In genomic region chr1:93217530-93217929, GRCm38 (mm10) we compare ENCODE assay signal across 23 mouse cellular contexts. TPM values are rescaled to one million over a fixed set of nuclear protein-coding genes. Genes with fewer than 3 reads are reported as not detected.
DNase-seq lines count a peak whose midpoint lies in the region; ATAC-seq and TF ChIP-seq lines count a peak whose summit lies in the region.
"Had no signal": no experiment of that assay in that cellular context is flagged by ENCODE, and none has a peak within 500 bp of the region (broad histone marks: within the 10 kb centered on the region; RNA-seq: fewer than 3 reads in every experiment).

No protein-coding gene starts in this region.

- DNase-seq in limb, embryonic 11.5 days (ENCODE audit: low spot score) = no peak
- DNase-seq in left cerebral cortex, postnatal 36 days (ENCODE audit: low spot score in 2 of 2) = no peak
- no peak for DNase-seq in kidney, postnatal 36 days
- DNase-seq: adrenal gland, postnatal 36 days; cerebellum, adult 18-20 months; cerebellum, postnatal 25 days; lung, adult 2 months; midbrain, embryonic 14.5 days; thymus, adult 2 months had no signal

- no peak overlapping the region for H3K4me3 ChIP-seq in heart, embryonic 15.5 days
- H3K4me3 ChIP-seq in heart, embryonic 12.5 days = no peak overlapping the region
- no peak overlapping the region for H3K4me3 ChIP-seq in hindbrain, embryonic 13.5 days
- H3K4me3 ChIP-seq in hindbrain, embryonic 16.5 days (ENCODE audit: low read length) = no peak overlapping the region
- H3K4me3 ChIP-seq in E14TG2a.4 (replicated peaks; ENCODE audit: low read length) = peak overlapping the region; percentile 52
- H3K4me3 ChIP-seq in limb, embryonic 11.5 days (ENCODE audit: low read depth, low read length) = no peak overlapping the region
- H3K4me3 ChIP-seq: intestine, embryonic 15.5 days; myocyte had no signal

- no peak overlapping the region for H3K4me2 ChIP-seq in heart, embryonic 15.5 days
- H3K4me2 ChIP-seq in heart, embryonic 12.5 days = no peak overlapping the region
- H3K4me2 ChIP-seq in hindbrain, embryonic 13.5 days = no peak overlapping the region
- no peak overlapping the region for H3K4me2 ChIP-seq in hindbrain, embryonic 16.5 days (ENCODE audit: low read length)
- no peak overlapping the region for H3K4me2 ChIP-seq in limb, embryonic 11.5 days (ENCODE audit: low read depth, severe bottlenecking)
- H3K4me2 ChIP-seq: hindbrain, embryonic 14.5 days; intestine, embryonic 15.5 days; liver, embryonic 11.5 days had no signal

- TF ChIP-seq CTCF in E14TG2a.4 (conservative IDR thresholded peaks at IDR 0.05; ENCODE audit: low read length) = no peak

- H3K4me1 ChIP-seq in heart, embryonic 15.5 days (replicated peaks) = peaks cover 27% of the 10 kb centered on the region
- H3K4me1 ChIP-seq in heart, embryonic 12.5 days (replicated peaks) = peaks cover 20% of the 10 kb centered on the region
- H3K4me1 ChIP-seq in hindbrain, embryonic 13.5 days (replicated peaks) = peaks cover 16% of the 10 kb centered on the region; the same call in 1 of the 2 replicates
- H3K4me1 ChIP-seq in hindbrain, embryonic 16.5 days (ENCODE audit: control insufficient read depth, insufficient read depth, low read depth, low read length) = no peaks in the 10 kb centered on the region; the same call in 1 of the 2 replicates
- H3K4me1 ChIP-seq in E14TG2a.4 (replicated peaks; ENCODE audit: low read depth, low read length) = peaks cover 61% of the 10 kb centered on the region
- peaks cover 43% of the 10 kb centered on the region for H3K4me1 ChIP-seq in limb, embryonic 11.5 days (ENCODE audit: control insufficient read depth, insufficient read depth, low read length)

- H3K36me3 ChIP-seq in heart, embryonic 15.5 days = no peaks in the 10 kb centered on the region
- no peaks in the 10 kb centered on the region for H3K36me3 ChIP-seq in heart, embryonic 12.5 days
- no peaks in the 10 kb centered on the region for H3K36me3 ChIP-seq in hindbrain, embryonic 13.5 days
- no peaks in the 10 kb centered on the region for H3K36me3 ChIP-seq in hindbrain, embryonic 16.5 days (ENCODE audit: control insufficient read depth, insufficient read depth, low read length)
- peaks cover 12% of the 10 kb centered on the region; the same call in 1 of the 2 replicates for H3K36me3 ChIP-seq in E14TG2a.4 (ENCODE audit: insufficient read depth, low read length)
- no peaks in the 10 kb centered on the region for H3K36me3 ChIP-seq in limb, embryonic 11.5 days (ENCODE audit: control insufficient read depth, insufficient read depth, low read length)
- H3K36me3 ChIP-seq: intestine, embryonic 15.5 days had no signal

- ATAC-seq in heart, embryonic 15.5 days (replicated peaks; ENCODE audit: insufficient number of reproducible peaks, insufficient read depth, low FRiP score, low read depth) = 0 out of 2 replicates have a peak, but pooled peaks have one; percentile 3
- ATAC-seq in heart, embryonic 12.5 days (ENCODE audit: insufficient number of reproducible peaks, low FRiP score) = no peak
- no peak for ATAC-seq in hindbrain, embryonic 13.5 days (ENCODE audit: low FRiP score)
- no peak for ATAC-seq in hindbrain, embryonic 16.5 days
- ATAC-seq in limb, embryonic 11.5 days (ENCODE audit: insufficient number of reproducible peaks, low FRiP score, low TSS enrichment, low read depth) = no peak
- ATAC-seq: intestine, embryonic 15.5 days had no signal

- H3K27me3 ChIP-seq in heart, embryonic 15.5 days = no peaks in the 10 kb centered on the region; the same call in 1 of the 2 replicates
- peaks cover 24% of the 10 kb centered on the region for H3K27me3 ChIP-seq in heart, embryonic 12.5 days (replicated peaks)
- 0 out of 2 replicates have a peak, but pooled peaks cover 6% of the 10 kb centered on the region for H3K27me3 ChIP-seq in hindbrain, embryonic 13.5 days
- H3K27me3 ChIP-seq in hindbrain, embryonic 16.5 days (replicated peaks; ENCODE audit: control insufficient read depth, insufficient read depth, low read length) = no peaks in the 10 kb centered on the region
- peaks cover 3% of the 10 kb centered on the region; the same call in 1 of the 2 replicates for H3K27me3 ChIP-seq in E14TG2a.4 (ENCODE audit: insufficient read depth, low read length)
- no peaks in the 10 kb centered on the region for H3K27me3 ChIP-seq in limb, embryonic 11.5 days (ENCODE audit: control insufficient read depth, insufficient read depth, low read length)
- H3K27me3 ChIP-seq: intestine, embryonic 15.5 days had no signal

- H3K27ac ChIP-seq in heart, embryonic 15.5 days = peak overlapping the region; percentile 84
- no peak overlapping the region for H3K27ac ChIP-seq in heart, embryonic 12.5 days (ENCODE audit: poor library complexity, severe bottlenecking)
- no peak overlapping the region for H3K27ac ChIP-seq in hindbrain, embryonic 13.5 days
- no peak overlapping the region for H3K27ac ChIP-seq in hindbrain, embryonic 16.5 days (ENCODE audit: low read depth, low read length)
- H3K27ac ChIP-seq in limb, embryonic 11.5 days (replicated peaks; ENCODE audit: low read depth, low read length) = peak overlapping the region; percentile 52; the same call in 1 of the 2 replicates
- H3K27ac ChIP-seq: hindbrain, embryonic 14.5 days; intestine, embryonic 15.5 days had no signal

- H3K9ac ChIP-seq in heart, embryonic 15.5 days = peak overlapping the region; percentile 18; the same call in 1 of the 2 replicates
- no peak overlapping the region for H3K9ac ChIP-seq in heart, embryonic 12.5 days
- H3K9ac ChIP-seq in hindbrain, embryonic 13.5 days = peak overlapping the region; percentile 29; the same call in 1 of the 2 replicates
- H3K9ac ChIP-seq in hindbrain, embryonic 16.5 days (ENCODE audit: low read depth, low read length) = no peak overlapping the region
- no peak overlapping the region for H3K9ac ChIP-seq in limb, embryonic 11.5 days (ENCODE audit: low read length)
- H3K9ac ChIP-seq: hindbrain, embryonic 14.5 days; intestine, embryonic 15.5 days had no signal

- intact Hi-C loops in left cerebral cortex, postnatal 36 days (cut with DNase I) = no loop called here

- H3K9me3 ChIP-seq in heart, embryonic 15.5 days (replicated peaks) = no peaks in the 10 kb centered on the region
- H3K9me3 ChIP-seq in heart, embryonic 12.5 days (replicated peaks) = no peaks in the 10 kb centered on the region
- no peaks in the 10 kb centered on the region for H3K9me3 ChIP-seq in hindbrain, embryonic 13.5 days
- H3K9me3 ChIP-seq in hindbrain, embryonic 16.5 days (ENCODE audit: control insufficient read depth, low read length) = no peaks in the 10 kb centered on the region
- no peaks in the 10 kb centered on the region for H3K9me3 ChIP-seq in E14TG2a.4 (ENCODE audit: low read length)
- H3K9me3 ChIP-seq in limb, embryonic 11.5 days (ENCODE audit: control insufficient read depth, low read length) = no peaks in the 10 kb centered on the region
- H3K9me3 ChIP-seq: intestine, embryonic 15.5 days had no signal

- WGBS in heart, embryonic 15.5 days = 57% methylated on average over 7 of the region's 7 CpGs
- WGBS in heart, embryonic 12.5 days = 50% methylated on average over 7 of the region's 7 CpGs
- WGBS in hindbrain, embryonic 13.5 days = 45% methylated on average over 7 of the region's 7 CpGs
- WGBS in hindbrain, embryonic 16.5 days = 47% methylated on average over 7 of the region's 7 CpGs
- WGBS in limb, embryonic 11.5 days = 52% methylated on average over 7 of the region's 7 CpGs

RNA-seq across cellular contexts. Expression of gene Sned1, which starts 18.1 kb away (rescaled TPM):
- polyA plus RNA-seq in heart, embryonic 15.5 days (2015; fragmentation: Nextera tagmentation; extraction: Ambion mirVana) = 3.0 and 7.8 TPM in 2 replicates
- 7.2 and 8.1 TPM in 2 replicates for polyA plus RNA-seq in heart, embryonic 12.5 days (2016; fragmentation: Nextera tagmentation; extraction: Ambion mirVana)
- 8.8 and 9.3 TPM in 2 replicates for polyA plus RNA-seq in hindbrain, embryonic 13.5 days (2015; fragmentation: Nextera tagmentation; extraction: Ambion mirVana)
- 12.1 and 12.7 TPM in 2 replicates for polyA plus RNA-seq in hindbrain, embryonic 16.5 days (2015; fragmentation: Nextera tagmentation; extraction: Ambion mirVana)
- 15.0 and 17.5 TPM in 2 replicates for polyA plus RNA-seq in limb, embryonic 11.5 days (2014; fragmentation: Nextera tagmentation; extraction: Ambion mirVana)
- total RNA-seq in left cerebral cortex, postnatal 36 days (2021) = 1 to 10 TPM; 6.3 to 7.3 TPM

RNA-seq across cellular contexts. Expression of gene Crocc2, which starts 49.0 kb away (rescaled TPM):
- polyA plus RNA-seq in heart, embryonic 15.5 days (2015; fragmentation: Nextera tagmentation; extraction: Ambion mirVana) = 0.26 and 0.55 TPM in 2 replicates
- polyA plus RNA-seq in heart, embryonic 12.5 days (2016; fragmentation: Nextera tagmentation; extraction: Ambion mirVana) = 0.11 and 0.17 TPM in 2 replicates
- polyA plus RNA-seq in hindbrain, embryonic 13.5 days (2015; fragmentation: Nextera tagmentation; extraction: Ambion mirVana) = 0.19 and 0.38 TPM in 2 replicates
- polyA plus RNA-seq in hindbrain, embryonic 16.5 days (2015; fragmentation: Nextera tagmentation; extraction: Ambion mirVana) = 0.43 and 0.51 TPM in 2 replicates
- 0.28 and 0.32 TPM in 2 replicates for polyA plus RNA-seq in limb, embryonic 11.5 days (2014; fragmentation: Nextera tagmentation; extraction: Ambion mirVana)
- under 1 TPM; 0.07 to 0.18 TPM for total RNA-seq in left cerebral cortex, postnatal 36 days (2021)
- total RNA-seq: gastrocnemius, adult 8-10 months; granulocyte monocyte progenitor cell, adult 5-6 weeks; megakaryocyte, adult 5-6 weeks had no signal
- polyA plus RNA-seq: myocyte had no signal

RNA-seq across cellular contexts. Expression of gene 2310007B03Rik, which starts 56.8 kb away (rescaled TPM):
- 0.38 and 1.2 TPM in 2 replicates for polyA plus RNA-seq in heart, embryonic 15.5 days (2015; fragmentation: Nextera tagmentation; extraction: Ambion mirVana)
- polyA plus RNA-seq in heart, embryonic 12.5 days (2016; fragmentation: Nextera tagmentation; extraction: Ambion mirVana) = not detected in 2 replicates
- polyA plus RNA-seq in hindbrain, embryonic 13.5 days (2015; fragmentation: Nextera tagmentation; extraction: Ambion mirVana) = 0.29 and 0.30 TPM in 2 replicates
- polyA plus RNA-seq in hindbrain, embryonic 16.5 days (2015; fragmentation: Nextera tagmentation; extraction: Ambion mirVana) = 0.40 and 0.54 TPM in 2 replicates
- 0.16 and 0.25 TPM in 2 replicates for polyA plus RNA-seq in limb, embryonic 11.5 days (2014; fragmentation: Nextera tagmentation; extraction: Ambion mirVana)
- not detected for total RNA-seq in left cerebral cortex, postnatal 36 days (2021)
- total RNA-seq: adrenal gland, postnatal 36 days; gastrocnemius, adult 8-10 months; granulocyte monocyte progenitor cell, adult 5-6 weeks; layer of hippocampus, postnatal 14 days; megakaryocyte, adult 5-6 weeks had no signal
- polyA plus RNA-seq: midbrain, embryonic 14.5 days; neural tube, embryonic 14.5 days had no signal

Comparison
In these comparisons a context has a peak if more than half of its experiments do, and no peak if none do; other contexts are left out.
1. H3K27ac ChIP-seq: peak in heart, embryonic 15.5 days (single experiment) and limb, embryonic 11.5 days (single experiment); none in heart, embryonic 12.5 days (single experiment), hindbrain, embryonic 13.5 days (single experiment) and hindbrain, embryonic 16.5 days (single experiment).
2. H3K9ac ChIP-seq: peak in heart, embryonic 15.5 days (single experiment) and hindbrain, embryonic 13.5 days (single experiment); none in heart, embryonic 12.5 days (single experiment), hindbrain, embryonic 16.5 days (single experiment) and limb, embryonic 11.5 days (single experiment).